Mouse (Mus musculus) spleen, embryonic (tissue): ENCODE results near the gene Gm29776.

ENCODE experiments used
- CTCF ChIA-PET: fragments of 350-600 bp; sonication (Branson Sonifier 250); formaldehyde crosslinking; loops from one replicate; lab custom pipeline; 2022; lab: Charles Lee

Gene Gm29776

DNA sequence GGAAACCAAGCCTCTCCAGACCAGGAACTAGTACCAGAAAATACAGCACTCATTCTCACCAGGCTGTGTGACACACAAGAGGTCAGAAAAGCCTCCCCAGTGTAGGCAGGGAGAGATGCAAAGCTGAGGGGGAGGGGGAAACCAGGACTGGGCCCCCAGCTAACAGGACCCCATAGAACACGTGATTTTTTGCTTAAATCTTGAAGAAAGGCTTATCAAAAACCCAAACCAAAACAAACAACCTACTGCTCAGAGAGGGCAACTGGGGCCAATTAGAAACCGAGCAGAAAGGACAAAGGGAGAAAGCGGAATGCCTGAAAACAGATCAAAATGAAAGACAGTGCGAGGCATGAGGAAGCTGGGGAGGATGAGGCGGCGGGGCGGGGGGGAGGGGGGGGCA lies 45.8 kb downstream of the Gm29776 start:
- CTCF ChIA-PET = no interaction called here

DNA sequence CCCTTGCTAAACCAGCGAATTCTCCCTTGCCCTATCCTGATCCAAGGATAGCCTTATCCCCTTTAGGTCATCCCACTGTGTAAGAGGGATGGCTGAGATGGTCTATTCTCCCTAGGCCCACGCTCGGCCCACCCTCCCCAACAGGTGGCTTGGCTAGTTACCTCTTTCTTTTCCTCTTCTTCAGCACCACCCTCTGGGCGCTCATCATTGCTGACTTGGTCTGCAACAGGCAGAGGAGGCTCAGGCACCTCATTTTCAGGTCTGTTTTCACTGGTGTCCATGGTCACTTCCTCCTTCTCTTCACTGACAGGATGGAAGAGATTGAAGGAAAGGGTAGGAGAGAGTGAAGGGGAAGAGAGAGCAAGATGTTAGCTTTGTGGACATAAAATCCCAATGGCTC lies 47.1 kb downstream of the Gm29776 start:
- CTCF ChIA-PET = interaction anchor here (0.6 to 1.4 kb wide), 2 partner anchors 32 to 230 kb away, joined by 3 read pairs; no protein-coding TSS in a partner anchor

DNA sequence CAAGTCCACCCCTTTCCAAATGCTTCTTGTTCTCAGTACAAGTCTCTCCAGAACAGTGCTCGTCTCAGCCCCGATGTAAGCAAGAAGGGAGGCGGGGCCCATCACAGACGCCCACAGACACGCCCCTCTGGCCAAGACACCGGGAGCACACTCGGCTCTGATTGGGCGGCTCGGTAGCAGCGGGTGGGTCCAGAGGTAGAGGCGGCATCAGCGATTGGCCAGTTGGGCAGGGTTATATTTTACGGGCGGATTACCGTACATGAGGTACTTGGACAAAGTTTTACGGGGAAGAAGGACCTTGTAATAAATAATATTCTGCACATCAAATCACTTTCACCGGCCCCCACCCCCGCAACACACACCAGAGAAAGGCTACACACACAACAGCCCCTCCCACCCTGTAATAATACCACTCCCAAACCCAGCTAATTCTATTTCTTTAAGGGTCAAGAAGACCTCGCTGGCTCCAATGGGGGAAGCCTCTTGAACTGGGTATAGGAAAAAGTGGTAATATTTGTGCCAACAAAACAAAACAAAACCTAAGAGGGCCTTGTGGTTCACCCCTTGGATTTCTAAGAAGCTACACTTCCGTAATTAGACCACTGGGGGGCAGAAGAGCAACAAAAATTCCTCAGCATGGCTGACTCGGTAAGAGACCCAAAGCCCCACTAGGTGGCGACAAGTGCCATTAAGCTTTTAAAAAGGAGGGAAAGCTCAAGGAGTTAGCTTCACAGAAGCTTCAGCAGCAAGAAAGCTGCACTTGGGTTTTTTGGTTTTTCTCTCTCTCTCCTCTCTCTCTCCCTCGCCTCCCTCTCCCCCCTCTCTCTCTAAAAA lies 47.8 kb downstream of the Gm29776 start:
- CTCF ChIA-PET = interaction anchor here (0.6 to 1.4 kb wide), 2 partner anchors 33 to 186 kb away, joined by 3 to 4 read pairs; no protein-coding TSS in a partner anchor

DNA sequence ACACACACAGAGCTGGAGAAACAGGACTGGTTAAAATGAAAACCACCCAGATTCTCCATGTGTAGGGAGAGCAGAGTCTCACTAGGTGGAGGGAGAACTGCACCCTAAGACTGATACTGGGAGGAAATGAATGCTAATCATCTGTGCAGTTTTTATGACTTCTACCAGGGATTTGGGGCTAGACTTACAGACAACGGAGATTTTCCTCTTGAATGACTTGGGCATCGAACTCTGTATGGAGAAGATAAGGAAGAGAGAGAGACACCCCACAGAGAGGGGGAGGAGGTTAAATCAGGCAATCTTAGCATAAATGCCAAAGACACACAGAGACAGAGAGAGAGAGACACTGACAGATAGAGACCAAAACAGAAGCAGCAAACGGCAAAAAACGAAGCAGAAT lies 50.7 kb downstream of the Gm29776 start:
- CTCF ChIA-PET = interaction anchor here (1.2 kb wide), 2 partner anchors 12 to 70 kb away, joined by 3 read pairs; partner anchors contain the start of gene Ajuba

DNA sequence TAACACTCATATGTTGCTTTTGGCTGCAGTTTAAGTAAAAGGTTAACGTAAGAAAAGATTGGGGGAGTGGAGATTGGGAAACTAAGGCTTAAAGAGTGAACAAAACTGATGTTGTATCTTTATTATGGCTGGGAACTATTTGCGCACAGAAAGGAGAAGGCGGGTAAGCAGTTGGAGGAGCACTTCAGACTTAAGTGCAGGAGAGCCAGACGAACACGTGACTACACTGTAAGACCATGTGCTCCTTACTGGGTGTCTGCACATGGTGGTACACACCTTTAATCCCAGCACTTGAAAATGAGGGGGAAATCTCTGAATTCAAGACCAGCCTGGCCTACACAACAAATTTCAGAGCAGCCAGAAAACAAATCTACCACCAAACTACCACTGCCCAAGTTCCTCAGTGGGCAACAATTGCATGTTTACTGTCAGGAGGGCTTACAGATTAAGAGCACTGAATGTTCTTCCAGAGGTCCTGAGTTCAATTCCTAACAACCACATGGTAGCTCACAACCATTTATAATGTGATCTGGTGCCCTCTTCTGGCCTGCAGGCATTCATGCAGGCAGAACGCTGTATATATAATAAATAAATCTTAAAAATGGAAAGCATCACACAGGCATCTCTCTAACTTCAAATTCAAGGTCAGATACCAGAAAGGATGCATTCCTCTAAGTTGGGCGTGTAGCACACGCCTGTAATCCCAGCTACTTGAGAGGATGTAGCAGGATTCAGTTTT lies 51.6 kb downstream of the Gm29776 start:
- CTCF ChIA-PET = no interaction called here

DNA sequence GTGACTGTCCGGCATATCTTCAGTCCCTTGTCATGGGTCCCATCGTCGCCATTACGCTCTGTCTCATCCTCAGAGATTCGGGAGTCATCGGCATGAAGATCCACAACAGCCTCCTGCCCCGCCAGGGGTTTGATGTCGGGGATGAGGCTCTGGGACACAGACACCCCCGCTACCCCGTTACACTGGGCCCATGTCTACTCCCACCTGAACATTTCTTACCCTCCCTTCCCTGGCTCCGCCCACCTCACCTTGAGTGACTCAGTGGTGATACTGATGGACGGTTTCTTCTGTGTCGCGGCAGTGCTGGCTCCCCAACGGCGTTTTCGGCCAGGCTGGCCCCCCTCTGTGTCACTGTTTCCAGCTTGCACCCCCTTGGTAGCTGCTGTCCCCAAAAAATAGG lies 52.2 kb downstream of the Gm29776 start:
- CTCF ChIA-PET = interaction anchor here (0.5 kb wide), 1 partner anchor 34 kb away, joined by 5 read pairs; no protein-coding TSS in a partner anchor

DNA sequence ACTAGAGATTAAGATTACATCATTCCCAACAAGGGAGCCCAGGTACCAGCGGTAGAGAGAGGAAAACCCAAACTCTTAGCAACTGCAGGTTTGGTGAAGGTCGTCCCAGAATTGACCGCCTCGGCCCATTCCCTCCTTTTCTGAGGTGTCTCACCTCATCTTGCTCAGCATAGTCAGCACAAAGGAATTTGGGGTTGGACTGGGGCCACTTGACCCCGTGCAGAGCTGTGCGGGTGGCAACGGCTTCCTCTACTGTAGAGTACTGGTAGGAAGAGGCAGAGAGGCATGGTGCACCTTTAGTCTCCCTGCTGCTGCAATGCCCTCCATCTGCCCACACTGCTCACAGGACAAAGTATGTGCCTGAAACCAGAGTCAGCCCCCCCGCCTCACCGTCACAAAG lies 54.3 kb downstream of the Gm29776 start:
- CTCF ChIA-PET = no interaction called here

DNA sequence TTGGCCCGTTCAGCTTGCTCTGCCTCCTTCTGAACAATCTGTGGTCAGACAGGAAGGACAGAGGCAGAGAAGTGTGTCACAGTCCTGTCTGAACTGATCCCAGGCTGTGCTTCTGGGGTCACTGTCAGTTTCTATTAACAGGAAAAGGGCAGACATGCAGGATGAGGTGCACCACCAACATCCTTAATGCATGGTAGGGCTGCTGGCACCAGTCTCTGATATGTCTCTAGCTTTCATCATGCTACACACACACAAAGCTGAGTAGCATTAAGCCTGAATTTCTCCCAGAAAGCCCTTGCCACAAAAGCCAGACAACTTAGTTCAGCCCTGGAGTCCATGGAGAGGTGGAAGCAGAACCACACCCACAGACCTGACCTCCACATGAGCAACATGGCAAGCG lies 55.6 kb downstream of the Gm29776 start:
- CTCF ChIA-PET = no interaction called here
